ENCODE assay signal across 17 mouse cellular contexts in genomic region chr8:110174826-110175225, GRCm38 (mm10). TPM values are rescaled to one million over a fixed set of nuclear protein-coding genes. Genes with fewer than 3 reads are reported as not detected.
"Had no signal": no experiment of that assay in that cellular context is flagged by ENCODE, and none has a peak within 500 bp of the region (broad histone marks: within the 10 kb centered on the region; RNA-seq: fewer than 3 reads in every experiment).

No protein-coding gene starts in this region.

- H3K9me3 ChIP-seq: limb, embryonic 10.5 days; midbrain, embryonic 15.5 days; neural tube, embryonic 13.5 days had no signal

- ATAC-seq: midbrain, embryonic 15.5 days had no signal

- H3K4me2 ChIP-seq: liver, embryonic 11.5 days; lung, embryonic 14.5 days; midbrain, embryonic 11.5 days; midbrain, embryonic 15.5 days; neural tube, embryonic 13.5 days had no signal

- DNase-seq: kidney, postnatal 25 days; lung, embryonic 14.5 days; lung, postnatal 10 days; lung, postnatal 4 days; retina, postnatal 1 day; right cerebral cortex, postnatal 4 days; spleen, adult 18-20 months; thymus, adult 18-20 months; thymus, postnatal 14 days had no signal

- H3K27ac ChIP-seq: left cerebral cortex, adult 2 months; limb, embryonic 10.5 days; midbrain, embryonic 15.5 days; neural tube, embryonic 13.5 days had no signal

- H3K9ac ChIP-seq: lung, embryonic 14.5 days; midbrain, embryonic 15.5 days; neural tube, embryonic 13.5 days had no signal

- H3K4me3 ChIP-seq: left cerebral cortex, adult 2 months; limb, embryonic 10.5 days; midbrain, embryonic 15.5 days; neural tube, embryonic 13.5 days had no signal

- H3K36me3 ChIP-seq: limb, embryonic 10.5 days; midbrain, embryonic 15.5 days; neural tube, embryonic 13.5 days had no signal

RNA-seq across cellular contexts. Expression of gene Calb2, which starts 6.8 kb away (rescaled TPM):
- polyA plus RNA-seq: liver, embryonic 16.5 days; stomach, embryonic 14.5 days had no signal
